Mouse (Mus musculus) v-Abl transformed pro-B cells (cell line): Measurements from ENCODE around the gene Umps.

ENCODE experiments used
- in situ Hi-C, 2 experiments: fragments of 400-800 bp; cut with MboI; formaldehyde crosslinking; loops; one replicate each; pipeline ENCODE4 v1.15.1; 2025; ENCODE audit not compliant: unreplicated experiment in 2 of 2

The Umps gene

DNA sequence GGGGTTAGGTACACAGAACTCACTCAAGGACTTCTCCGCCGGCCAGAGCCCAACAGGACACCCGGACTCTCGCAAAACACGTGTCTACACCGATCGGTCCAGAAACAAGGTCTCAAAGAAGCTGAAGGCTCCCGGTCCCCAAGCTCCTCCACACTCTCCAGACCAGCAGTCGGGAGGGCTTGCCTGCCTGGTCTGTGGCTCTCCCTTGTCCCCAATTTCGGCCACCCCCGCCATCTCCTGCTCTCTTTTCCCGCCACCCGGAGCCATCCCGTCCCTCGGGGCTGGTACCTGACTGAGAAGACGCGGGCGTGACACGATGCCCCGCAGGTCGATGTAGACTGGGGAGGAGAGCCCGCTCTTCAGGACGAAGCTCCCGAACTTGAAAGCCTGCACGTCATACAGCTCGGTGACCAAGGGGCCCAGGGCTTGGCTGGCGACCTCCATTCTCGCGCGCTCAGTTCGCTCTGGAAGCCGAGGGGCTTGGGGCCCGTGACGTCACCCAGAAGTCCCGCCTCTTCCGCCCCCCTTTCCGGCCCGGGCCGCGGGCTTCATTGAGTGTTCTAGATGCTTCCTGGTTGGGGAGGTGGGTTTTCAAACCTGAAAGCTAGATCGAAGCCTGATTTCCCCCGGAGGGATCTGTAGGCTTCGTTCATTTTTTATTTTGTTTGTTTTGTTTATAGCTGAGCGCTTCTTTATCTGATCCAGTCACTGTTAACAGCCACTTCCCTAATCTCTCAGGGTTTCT lies at the start of gene Umps:
Gene Umps, minus strand, starts transcription at position 501 of the 745 bp plus-strand sequence.
- in situ Hi-C loops = loop anchor here (25.0 kb wide), 2 partner anchors 779 to 929 kb away; partner anchors contain the start of gene Osbpl11 (in 1 of the 2)

GRCm38 (mm10) chr16:34011991-34012845 lies 45.4 kb upstream of the Umps start:
- in situ Hi-C loops = no loop called here

GRCm38 (mm10) chr16:34009567-34009966 lies 42.7 kb upstream of the Umps start:
- in situ Hi-C loops = no loop called here

DNA sequence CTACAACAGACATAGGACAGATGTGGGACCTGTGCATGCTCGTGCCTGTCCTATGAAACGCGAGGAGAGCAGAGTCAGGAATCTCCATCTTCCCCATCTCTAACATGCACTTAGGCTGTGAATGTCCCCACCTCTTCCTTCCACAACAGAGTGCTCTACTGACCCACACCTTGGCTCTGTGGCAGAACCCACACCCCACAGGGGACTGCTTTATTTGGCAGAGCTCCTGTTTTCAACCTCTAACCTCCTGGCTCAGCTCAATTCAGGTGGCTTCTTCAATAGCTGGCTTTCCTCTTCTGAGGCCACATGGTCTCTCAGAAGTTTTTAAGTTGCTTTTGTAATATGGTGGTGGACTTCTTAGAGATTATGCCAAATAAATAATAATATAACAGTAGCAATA lies 39.1 kb upstream of the Umps start:
- in situ Hi-C loops = no loop called here

DNA sequence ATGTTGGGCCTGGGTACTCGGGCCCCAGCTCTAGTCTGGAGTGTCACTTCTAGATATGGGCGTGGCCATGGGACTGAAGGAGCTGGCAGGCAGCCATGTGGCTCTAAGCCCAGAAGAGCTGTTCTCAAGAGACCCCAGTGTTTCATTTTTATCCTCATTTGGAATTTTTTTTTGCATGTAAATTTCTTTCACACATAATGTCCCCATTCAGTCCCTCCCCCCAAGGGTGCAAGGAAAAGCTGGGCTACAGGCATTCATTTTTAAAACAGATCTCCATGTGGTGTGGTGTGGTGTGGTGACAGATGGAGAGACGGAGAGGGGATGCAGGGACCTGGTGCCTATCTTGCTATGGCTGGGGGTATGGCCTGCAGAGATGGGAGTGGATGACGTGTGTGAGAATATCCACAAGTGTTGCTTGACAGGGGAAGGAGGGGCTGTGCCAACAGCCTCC lies 37.3 kb upstream of the Umps start:
- in situ Hi-C loops = no loop called here

DNA sequence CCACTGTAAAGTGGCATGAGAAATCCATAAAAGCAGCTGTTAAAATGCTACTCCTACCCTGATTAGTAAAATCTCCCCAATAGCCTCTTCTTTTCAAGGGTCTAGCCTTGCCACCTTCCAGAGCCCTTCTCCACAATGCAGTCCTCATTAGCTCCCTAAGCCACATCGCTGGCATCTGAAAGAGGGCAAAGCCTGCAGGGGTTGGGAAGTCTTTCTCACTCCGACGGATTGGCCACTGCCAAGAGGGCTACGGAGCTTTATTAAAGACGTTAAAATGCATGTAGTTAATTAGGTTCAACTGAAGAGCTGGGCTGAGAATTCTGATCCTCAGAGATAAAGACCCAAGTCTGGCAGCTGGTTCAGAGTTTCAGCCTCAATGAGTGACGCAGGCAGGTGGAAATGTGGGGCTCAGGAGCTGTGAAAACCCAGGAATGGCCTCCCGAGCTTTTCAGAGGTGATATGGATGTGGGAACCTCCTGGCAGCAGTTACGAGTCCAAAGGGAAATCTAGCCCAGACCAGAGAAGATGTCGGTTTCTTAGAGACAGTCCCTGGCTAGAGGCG lies 36.8 kb upstream of the Umps start:
- in situ Hi-C loops = no loop called here

DNA sequence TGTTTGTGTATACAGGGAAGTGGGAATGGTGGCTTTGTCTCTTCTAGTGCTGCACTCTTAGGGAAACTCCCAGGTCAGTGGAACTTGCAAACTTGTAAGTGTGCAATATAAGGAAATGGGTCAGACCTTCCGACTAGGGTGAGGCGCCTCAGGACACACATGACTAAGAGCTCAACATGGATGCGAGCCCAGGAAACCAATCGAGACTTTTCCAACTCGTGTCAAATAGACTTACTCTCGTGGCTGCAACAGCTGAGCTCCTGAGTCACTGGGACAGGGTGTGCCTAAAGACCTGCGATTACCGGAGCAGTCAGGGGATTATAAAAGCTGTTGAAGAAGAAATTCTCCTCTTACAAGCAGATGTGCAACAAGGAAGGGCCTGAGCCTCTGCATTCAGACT lies 33.9 kb upstream of the Umps start:
- in situ Hi-C loops = no loop called here

DNA sequence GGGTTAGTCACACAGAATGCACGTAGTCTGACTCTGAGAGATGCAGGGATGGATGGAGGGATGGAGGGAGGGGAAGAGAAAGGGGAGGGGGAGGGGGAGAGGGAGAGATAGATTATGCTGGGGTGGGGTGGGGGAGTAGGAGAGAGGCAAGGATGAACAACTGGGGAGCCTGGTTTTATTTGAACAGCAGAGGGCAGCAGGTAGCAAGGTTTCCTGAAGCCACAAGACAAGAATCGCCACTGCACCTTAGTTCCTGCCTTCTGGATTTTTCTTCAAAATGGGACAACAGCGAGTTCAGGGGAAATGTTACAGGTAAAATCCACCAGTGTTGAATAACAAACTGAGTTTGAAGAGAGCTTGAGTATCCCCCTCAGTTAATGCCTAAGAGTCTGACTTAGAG lies 32.5 kb upstream of the Umps start:
- in situ Hi-C loops = loop anchor here (10.0 to 25.0 kb wide), 2 partner anchors 115 to 663 kb away; no protein-coding TSS in a partner anchor

DNA sequence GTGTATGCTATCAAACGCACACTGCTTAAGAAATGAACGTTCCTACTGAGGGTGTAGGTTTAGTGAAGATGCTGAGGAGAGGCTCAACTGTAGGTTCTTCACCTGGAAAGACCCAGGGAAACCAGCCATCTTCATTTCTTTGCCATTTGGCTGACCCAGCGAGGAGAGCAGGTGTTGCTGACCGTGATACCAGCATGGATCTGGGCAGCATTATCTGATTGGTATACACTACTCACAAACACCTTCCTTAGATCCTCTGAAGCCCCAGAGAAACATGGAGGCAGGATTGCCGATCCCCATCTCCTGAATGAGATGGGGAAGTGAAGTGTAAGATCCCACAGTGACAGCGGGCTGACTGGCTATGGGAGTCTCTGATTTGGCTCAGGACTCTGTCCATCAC lies 31.2 kb upstream of the Umps start:
- in situ Hi-C loops = loop anchor here (10.0 to 25.0 kb wide), 2 partner anchors 117 to 664 kb away; no protein-coding TSS in a partner anchor

GRCm38 (mm10) chr16:33996030-33996429 lies 29.2 kb upstream of the Umps start:
- in situ Hi-C loops = loop anchor here (10.0 to 25.0 kb wide), 2 partner anchors 119 to 666 kb away; no protein-coding TSS in a partner anchor

GRCm38 (mm10) chr16:33995496-33995895 lies 28.7 kb upstream of the Umps start:
- in situ Hi-C loops = loop anchor here (10.0 to 25.0 kb wide), 2 partner anchors 119 to 667 kb away; no protein-coding TSS in a partner anchor

GRCm38 (mm10) chr16:33994321-33994720 lies 27.5 kb upstream of the Umps start:
- in situ Hi-C loops = loop anchor here (5.0 to 25.0 kb wide), 4 partner anchors 120 to 668 kb away; no protein-coding TSS in a partner anchor

- in situ Hi-C loops = loop anchor here (5.0 to 25.0 kb wide), 4 partner anchors 124 to 672 kb away; no protein-coding TSS in a partner anchor
Measured at GRCm38 (mm10) chr16:33990712-33991111, 23.9 kb upstream of the Umps start.

- in situ Hi-C loops = loop anchor here in 1 of 2 experiments (5.0 to 25.0 kb wide), 3 partner anchors 167 to 673 kb away; no protein-coding TSS in a partner anchor
Measured at GRCm38 (mm10) chr16:33989106-33989505, 22.3 kb upstream of the Umps start.

GRCm38 (mm10) chr16:33988358-33989012 lies 21.6 kb upstream of the Umps start:
- in situ Hi-C loops = loop anchor here in 1 of 2 experiments (5.0 to 25.0 kb wide), 3 partner anchors 166 to 674 kb away; no protein-coding TSS in a partner anchor

GRCm38 (mm10) chr16:33986993-33987392 lies 20.2 kb upstream of the Umps start:
- in situ Hi-C loops = loop anchor here in 1 of 2 experiments (5.0 to 25.0 kb wide), 3 partner anchors 165 to 675 kb away; no protein-coding TSS in a partner anchor

DNA sequence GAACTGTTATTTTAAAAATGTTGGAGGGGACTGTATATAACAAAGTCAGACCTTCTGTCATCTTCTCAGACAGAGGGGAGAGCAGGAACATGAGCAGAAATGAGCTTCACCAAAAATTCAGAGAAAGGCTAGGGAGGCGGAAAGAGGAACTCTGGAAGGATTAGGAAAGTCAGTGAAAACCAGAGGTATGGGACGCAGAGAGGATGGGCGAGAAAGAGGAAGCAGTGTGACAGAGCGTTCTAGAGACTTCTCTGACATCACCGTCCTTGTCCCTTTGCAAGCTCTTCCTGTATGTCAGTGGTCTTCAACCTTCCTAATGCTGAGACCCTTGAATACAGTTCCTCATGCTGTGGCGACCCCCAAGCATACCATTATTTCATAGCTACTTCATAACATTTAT lies 18.5 kb upstream of the Umps start:
- in situ Hi-C loops = loop anchor here in 1 of 2 experiments (5.0 to 25.0 kb wide), 3 partner anchors 163 to 677 kb away; no protein-coding TSS in a partner anchor

- in situ Hi-C loops = loop anchor here in 1 of 2 experiments (10.0 to 25.0 kb wide), 2 partner anchors 239 to 679 kb away; no protein-coding TSS in a partner anchor
Measured at GRCm38 (mm10) chr16:33983712-33984111, 16.9 kb upstream of the Umps start.

DNA sequence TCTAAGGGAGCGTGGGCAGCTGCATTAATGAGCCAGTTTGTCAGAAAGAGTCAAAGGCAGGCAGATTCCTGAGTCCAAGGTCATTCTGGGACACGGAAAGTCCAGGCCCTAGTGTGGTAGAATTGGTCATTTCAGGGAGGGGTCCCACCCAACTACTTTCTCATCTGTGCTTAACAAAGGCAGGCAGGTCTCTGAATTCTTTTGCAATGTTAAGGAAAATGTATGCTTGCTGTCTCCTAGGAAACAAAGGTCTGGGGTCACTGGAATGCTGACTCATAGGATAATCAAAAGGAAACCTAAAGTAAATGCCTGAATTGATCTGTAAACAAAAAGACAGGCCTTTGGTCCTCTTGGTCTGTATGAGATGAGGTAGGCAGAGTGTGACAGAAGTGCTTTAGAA lies 13.0 kb upstream of the Umps start:
- in situ Hi-C loops = loop anchor here in 1 of 2 experiments (10.0 to 25.0 kb wide), 2 partner anchors 235 to 682 kb away; no protein-coding TSS in a partner anchor
